Mouse (Mus musculus) layer of hippocampus, adult 9-10 months (tissue): ENCODE results near the gene St3gal2.
"Not testable (repeated sequence)": the region's sequence is repeated elsewhere in the genome, so short reads cannot be mapped to it uniquely, and the experiment has no call there.

Experiments
- DNase-seq: peaks from one replicate; pipeline ENCODE4 v3.0.0; 2022; ENCODE audit warnings: low spot score

Gene St3gal2

DNA sequence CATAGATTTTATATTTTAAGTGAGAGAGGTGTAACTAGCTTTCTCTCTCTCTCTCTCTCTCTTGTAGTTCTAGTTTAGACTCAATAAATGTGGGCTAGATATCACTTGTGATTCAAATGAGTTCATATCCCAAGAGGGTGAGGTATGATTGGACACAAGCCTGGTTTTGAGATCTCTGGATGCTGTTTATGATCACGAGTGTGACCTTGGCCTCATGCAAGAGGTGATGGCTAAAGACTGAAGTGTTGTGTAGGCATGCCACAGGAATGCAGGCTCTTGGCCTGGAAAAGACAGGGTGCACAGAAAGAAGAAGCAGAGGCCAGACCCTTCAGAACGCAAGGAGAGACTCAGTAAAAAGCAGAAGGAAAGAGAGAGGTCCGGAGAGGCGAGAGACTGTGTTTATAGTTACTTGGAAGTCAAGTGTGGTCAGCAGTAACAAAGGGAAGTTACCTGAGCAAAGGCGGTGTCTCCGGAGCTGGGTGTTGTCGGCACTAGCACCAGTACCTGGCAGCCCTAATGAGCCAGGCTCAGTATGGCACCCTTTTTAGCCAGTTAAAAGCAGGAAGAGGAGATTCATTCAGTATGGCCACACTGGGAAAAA is 24.7 kb downstream of the St3gal2 start:
- DNase-seq = no peak

DNA sequence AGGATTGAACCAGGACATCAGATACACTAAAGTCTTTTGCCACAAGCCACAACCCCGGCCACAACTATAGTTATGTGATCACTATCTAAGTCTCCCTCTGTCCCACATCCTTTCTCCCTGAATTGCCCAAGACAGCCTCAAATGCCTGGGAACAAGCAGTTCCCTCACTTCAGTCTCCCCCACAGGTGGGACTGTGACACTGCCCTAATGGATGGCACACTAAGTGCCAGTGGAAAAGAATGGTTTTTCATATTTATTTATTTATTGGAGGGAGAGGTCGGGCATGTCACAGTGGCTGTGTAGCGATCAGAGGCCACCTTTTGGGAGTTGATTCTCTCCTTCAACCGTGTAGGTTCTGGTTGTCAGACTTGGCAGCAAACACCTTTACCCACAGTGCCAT is 26.0 kb downstream of the St3gal2 start:
- DNase-seq = no peak

- DNase-seq = no peak
Observed at GRCm38 (mm10) chr8:110950065-110950484, 30.4 kb downstream of the St3gal2 start.

DNA sequence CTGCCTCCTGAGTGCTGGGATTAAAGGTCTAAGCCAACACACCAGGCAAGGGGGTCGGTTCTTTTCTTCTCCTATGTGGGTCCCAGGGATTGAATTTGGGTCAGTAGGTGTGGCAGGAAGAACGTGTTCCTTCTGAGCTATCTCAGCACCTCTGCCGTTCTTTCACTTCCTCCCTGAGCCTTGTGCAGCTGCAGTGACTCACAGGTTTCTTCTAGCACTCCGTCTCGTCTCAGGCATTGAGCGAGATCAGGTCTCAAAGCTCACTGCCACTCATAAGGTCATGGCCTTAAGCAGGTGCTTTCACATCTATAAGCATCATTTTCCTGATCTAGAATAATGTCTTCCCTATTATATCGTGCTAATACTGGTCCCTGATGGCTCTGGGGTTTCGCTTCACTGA is 35.1 kb downstream of the St3gal2 start:
- DNase-seq = no peak

GRCm38 (mm10) chr8:110956619-110957450 is 37.1 kb downstream of the St3gal2 start:
- DNase-seq = no peak

GRCm38 (mm10) chr8:110957471-110957870 is 37.7 kb downstream of the St3gal2 start:
- no peak for DNase-seq

GRCm38 (mm10) chr8:110958135-110958534 is 38.4 kb downstream of the St3gal2 start:
- DNase-seq = no peak

DNA sequence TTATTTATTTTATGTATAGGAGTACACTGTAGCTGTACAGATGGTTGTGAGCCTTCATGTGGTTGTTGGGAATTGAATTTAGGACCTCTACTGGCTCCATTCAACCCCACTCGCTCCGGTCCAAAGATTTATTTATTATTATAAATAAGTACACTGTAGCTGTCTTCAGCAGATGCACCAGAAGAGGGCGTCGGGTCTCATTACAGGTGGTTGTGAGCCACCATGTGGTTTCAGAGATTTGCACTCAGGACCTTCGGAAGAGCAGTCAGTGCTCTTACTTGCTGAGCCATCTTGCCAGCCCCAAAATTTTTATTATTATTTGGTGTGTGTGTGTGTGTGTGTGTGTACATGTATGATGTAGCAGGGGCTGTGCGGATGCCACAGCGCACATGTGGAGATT is 38.8 kb downstream of the St3gal2 start:
- not testable (repeated sequence) for DNase-seq

DNA sequence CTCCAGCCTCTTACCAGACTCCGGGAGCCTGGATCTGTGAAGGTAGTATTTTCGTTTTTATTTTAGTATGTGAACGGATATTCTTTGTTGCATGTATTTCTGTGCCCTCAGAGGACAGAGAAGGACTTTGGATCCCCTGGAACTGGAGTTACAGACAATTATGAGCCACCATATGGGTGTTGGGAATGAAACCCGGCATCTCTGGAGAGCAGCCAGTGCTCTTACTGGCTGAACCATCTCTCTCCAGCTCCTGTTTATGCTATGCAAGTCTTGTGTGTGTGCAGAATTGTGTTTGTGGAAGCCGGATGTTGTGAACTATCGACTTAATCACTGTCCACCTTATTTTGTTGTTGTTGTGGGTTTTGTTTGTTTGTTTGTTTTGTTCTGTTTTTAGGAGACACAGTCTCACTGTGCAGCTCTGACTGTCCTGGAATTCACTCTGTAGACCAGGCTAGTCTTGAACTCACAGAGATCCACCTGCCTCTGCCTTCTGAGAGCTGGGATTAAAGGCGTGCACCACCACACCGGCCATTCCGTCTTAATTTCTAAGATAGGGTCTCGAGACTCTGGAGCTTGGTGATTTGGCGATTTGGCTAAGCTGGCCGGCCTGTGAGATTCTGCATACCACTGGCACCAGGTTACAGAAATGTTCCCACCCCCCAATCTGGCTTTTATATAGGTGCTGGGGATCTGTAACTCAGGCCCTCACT is 39.5 kb downstream of the St3gal2 start:
- no peak for DNase-seq

- no peak for DNase-seq
Observed at GRCm38 (mm10) chr8:110959906-110960305, 40.2 kb downstream of the St3gal2 start.

GRCm38 (mm10) chr8:110963051-110963450 is 43.3 kb downstream of the St3gal2 start:
- no peak for DNase-seq

- DNase-seq = no peak
Observed at GRCm38 (mm10) chr8:110964666-110965065, 44.9 kb downstream of the St3gal2 start.

GRCm38 (mm10) chr8:110965594-110965993 is 45.9 kb downstream of the St3gal2 start:
- DNase-seq = no peak

GRCm38 (mm10) chr8:110966586-110966985 is 46.9 kb downstream of the St3gal2 start:
- DNase-seq = no peak

DNA sequence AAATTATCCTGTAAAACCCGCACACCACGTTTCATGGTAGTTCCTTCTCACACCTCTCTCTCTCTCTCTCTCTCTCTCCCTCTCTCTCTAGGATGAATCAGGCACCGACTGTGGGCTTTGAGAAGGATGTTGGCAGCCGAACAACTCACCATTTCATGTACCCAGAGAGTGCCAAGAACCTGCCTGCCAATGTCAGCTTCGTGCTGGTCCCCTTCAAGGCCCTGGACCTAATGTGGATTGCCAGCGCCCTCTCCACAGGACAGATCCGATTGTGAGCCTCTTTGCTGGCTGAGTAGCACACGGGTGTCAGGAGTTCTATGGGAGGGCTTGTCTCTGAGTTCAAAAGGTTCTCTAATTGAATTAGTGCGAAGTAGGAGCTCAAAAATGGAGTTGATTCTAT is 47.6 kb downstream of the St3gal2 start:
- DNase-seq = no peak

DNA sequence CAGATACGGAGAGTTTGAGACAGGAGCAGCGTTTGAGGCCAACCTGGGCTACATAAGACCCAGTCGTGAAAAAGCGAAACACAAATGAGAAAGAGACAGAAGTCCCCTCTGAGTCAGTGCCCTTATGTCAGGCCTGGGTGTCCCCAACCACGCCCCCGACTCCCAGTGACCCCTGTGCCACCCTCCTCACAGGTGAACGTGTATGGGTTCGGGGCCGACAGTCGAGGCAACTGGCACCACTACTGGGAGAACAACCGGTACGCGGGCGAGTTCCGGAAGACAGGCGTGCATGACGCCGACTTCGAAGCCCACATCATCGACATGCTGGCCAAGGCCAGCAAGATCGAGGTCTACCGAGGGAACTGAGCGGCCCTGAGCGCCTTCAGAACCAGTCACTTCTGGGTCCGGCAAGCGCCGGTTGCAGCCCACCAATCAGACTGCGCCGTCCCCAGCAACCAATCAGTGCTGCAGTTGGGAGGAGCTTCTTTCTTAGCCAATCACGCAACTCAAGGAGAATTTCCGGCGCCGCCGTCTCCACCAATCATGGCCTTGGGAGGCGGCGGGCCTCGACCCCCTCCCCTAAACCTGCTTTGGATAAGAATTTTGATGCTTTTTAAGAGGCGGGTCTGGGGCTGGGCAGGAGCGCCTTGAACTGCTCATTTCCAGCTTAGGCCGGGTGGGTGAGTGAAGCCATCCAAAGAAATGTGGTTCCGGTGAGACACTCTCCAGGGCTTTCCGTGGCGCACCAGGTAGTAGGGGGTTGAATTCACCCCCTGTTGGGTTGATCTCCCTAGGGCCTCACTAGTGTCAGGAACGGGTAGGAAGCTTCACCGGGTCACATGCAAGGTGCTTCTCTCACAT is 50.4 kb downstream of the St3gal2 start:
- DNase-seq = peak; percentile 93

DNA sequence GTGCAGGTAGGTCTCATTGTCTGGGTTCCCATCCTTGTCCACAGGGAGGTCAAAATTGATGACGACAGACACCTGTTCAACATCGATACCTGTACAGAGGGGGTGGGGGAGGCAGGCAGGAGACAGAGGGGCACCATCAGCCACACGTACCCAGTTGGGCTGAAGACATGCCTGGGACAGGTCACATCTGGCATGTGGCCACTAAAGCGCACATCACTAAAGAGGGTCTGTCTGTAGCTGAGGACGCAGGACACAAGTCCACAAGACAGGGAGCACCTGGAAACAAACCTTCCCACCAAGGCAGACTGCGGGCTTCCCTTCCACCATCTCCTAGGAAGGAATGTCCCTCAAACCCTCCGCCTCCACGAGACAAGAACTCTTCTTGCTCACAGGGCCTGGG is 56.8 kb downstream of the St3gal2 start:
- not testable (repeated sequence) for DNase-seq

GRCm38 (mm10) chr8:110977987-110978386 is 58.3 kb downstream of the St3gal2 start:
- not testable (repeated sequence) for DNase-seq

GRCm38 (mm10) chr8:110981304-110981703 is 61.6 kb downstream of the St3gal2 start:
- DNase-seq = no peak

- no peak for DNase-seq
Observed at GRCm38 (mm10) chr8:110987805-110988744, 68.4 kb downstream of the St3gal2 start.

DNA sequence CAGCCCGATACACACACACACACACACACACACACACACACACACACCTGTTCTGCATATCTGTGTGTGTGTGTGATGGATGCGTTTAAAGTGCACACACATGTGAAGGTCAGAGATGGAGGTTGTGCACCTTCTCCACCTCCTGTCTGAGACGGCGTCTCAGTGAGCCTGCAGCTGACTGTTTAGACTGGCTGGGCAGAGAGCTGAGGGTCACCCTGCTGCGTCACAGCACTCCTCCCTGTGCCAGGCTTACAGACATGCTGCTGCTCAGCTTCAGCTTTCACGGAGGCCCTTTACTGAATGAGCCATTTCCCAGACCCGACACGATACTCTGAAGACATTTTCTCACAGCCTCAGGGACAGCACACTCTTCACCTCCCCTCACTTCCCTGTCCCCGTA is 70.3 kb downstream of the St3gal2 start:
- no peak for DNase-seq
